Mouse (Mus musculus): ENCODE data around the gene Srgap3.
A peak's percentile ranks its signal among the peaks of the same experiment; 100 is the strongest.

Gene Srgap3

DNA sequence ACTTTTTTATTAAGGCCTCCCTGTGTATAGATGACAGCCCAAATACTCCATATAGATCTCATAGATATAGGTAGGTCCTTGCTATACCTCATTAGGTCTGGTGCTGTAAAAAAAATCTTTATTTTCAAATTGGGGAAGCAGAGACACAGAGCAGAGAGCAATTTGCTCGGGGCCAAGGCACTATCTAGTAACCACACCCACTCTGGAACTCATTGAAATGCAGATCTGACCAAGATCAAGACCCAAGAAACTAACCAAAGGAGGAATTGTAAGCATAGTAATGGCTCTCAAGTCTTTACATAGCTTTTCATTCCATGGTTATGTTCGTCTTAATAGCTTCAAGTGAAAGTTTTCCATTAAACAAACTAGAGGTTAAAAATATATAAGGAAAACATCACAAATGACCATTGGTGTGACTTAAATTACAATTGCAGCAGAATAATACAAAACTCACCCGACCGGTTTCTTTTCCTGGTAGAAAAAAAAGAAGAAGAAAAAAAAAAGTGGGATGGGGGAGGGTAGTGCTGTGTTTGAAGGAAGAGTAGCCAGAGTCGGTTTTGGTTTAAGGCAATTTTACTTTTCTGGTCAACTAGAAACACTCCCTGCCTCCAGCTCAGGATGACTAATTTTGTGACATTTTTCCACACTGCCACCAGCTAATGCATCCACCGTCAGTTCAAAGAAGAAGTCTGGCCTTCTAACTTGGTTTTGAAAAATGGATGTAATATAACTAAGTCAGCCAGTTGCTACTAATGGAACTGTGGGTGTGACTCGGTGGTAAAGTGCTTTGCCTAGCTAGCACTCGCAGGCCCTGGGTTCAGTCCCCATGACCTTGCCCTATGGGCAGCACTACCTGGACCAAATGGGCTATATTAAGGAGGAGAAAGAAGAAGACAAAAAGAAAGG is 3.4 kb upstream of the Srgap3 start:
- no peak for DNase-seq (ENCODE audit: low read depth)

DNA sequence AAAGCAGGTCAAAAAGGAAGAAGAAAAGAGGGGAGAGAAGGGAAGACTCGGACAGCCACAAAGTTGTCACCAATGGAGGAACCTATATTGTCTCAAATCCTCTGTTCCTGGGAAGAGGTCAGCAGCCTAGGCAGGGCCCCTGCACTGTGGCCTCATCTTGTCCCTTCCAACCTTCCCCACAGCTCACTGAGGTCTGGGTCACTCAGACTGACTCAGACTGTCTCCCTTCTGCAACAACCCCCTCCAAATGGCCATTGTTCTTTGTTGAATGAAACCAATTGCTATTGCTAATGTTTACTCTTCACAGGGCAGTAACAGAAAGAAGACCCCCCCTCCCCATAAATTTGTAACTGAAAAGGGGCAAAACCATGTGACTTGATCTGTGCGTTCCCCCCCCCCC is 2.2 kb upstream of the Srgap3 start:
- DNase-seq (ENCODE audit: low read depth): no peak

- peak; percentile 9 for DNase-seq (ENCODE audit: low read depth)
These were observed 1.4 kb upstream of the Srgap3 start for GRCm38 (mm10) chr6:112948416-112948815.

- DNase-seq (ENCODE audit: low read depth): no peak
These were observed 850 bp downstream of the Srgap3 start for GRCm38 (mm10) chr6:112946021-112946811.

DNA sequence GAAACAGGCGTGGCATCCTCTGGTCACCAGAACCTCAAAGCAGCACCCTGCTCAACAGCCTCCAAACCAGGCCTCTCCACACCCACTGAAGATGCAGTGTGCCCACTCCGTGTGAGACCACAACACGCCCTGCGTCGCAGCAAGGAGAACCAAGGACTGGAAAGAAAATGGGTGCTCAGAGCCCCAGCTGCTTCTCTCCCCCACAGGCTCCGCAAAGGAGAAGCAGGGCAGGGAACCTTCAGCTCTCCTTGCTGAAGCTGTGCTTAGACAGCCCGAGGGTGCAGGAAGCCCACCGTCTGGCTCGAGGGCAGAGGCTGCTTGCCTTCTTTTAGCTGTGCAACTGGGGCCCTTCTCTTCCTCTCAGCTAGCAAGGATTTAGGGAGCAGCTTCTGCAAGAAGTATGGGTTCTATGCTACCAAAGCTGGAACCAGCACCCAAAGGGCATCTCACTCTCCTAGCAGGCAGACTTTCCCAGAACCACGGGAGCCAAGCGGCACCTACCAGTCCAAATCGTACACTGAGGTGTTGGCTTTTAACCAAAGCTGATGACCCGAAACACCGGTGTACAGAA is 1.8 kb downstream of the Srgap3 start:
- DNase-seq (ENCODE audit: low read depth): no peak

DNA sequence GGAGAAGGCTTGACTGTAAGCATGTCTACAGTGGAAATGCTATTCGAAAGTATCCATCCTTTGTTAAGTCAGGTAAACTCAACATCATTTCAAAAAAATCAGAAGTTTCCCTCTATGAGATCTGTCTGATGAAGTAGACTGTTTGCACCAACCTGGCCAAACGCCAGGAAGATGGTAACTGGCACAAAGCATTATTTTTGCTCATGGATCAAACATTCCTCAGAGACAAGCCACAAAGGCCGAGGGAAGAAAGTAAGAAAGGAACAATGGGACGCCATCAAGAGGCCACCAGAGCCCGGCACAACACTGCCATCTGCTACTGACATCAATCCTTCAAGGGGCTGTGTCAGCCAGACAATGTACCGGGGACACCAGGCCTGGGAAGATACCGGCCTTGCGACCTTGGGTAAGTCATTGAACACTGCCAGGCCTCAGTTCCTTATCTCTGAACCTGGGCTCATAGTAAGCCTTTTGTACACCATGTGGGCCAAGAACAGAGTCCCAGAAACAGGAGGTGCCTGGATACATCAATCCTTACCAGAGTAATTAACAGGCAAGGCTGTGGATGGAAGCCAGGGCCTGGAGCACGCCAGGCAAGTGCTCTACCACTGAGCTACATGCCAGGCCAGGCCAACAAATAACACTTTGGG is 3.3 kb downstream of the Srgap3 start:
- no peak for DNase-seq (ENCODE audit: low read depth)

- no peak for DNase-seq (ENCODE audit: low read depth)
These were observed 7.8 kb downstream of the Srgap3 start for GRCm38 (mm10) chr6:112939281-112939680.

GRCm38 (mm10) chr6:112937791-112938190 is 9.3 kb downstream of the Srgap3 start:
- no peak for DNase-seq (ENCODE audit: low read depth)

DNA sequence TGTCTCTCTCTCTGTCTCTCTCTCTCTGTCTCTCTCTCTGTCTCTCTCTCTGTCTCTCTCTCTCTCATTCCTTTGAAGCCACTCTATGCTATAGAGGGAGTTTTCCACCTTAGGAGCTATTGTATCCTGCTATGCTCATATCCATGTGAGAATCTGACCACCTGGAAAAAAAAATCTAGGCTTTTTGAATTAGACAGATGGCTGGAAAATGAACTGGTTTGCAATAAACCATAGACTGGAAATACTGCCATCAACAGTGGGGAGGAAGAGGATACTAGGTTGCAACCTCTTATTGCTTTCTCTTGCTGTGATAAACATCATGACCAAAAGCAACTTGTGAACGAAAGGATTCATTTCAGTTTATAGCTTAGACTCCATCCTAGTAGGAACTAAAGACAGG is 12.6 kb downstream of the Srgap3 start:
- no peak for DNase-seq (ENCODE audit: low read depth)

GRCm38 (mm10) chr6:112932611-112933010 is 14.5 kb downstream of the Srgap3 start:
- DNase-seq (ENCODE audit: low read depth): no peak

DNA sequence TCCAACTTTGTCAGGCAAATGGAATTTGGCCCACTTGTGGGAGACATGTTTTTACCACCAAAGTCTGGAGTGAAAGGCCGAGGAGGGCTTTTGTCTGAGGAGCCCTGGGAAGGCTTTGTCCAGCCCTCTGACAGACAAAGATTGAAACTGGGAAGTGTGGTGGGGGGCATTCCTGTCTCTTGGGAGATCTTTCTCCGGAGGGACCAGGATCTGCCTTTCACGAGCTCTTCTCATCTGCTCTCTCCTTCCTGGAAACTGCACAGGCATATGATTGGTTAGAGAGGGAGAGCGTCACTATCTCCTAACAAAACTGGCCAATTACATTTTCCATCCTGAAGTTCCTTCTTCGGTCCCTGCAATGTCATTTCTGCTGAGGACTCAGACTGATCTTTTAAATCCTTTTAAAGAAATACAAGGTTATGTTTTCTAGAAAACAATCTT is 17.0 kb downstream of the Srgap3 start:
- DNase-seq (ENCODE audit: low read depth): no peak

DNA sequence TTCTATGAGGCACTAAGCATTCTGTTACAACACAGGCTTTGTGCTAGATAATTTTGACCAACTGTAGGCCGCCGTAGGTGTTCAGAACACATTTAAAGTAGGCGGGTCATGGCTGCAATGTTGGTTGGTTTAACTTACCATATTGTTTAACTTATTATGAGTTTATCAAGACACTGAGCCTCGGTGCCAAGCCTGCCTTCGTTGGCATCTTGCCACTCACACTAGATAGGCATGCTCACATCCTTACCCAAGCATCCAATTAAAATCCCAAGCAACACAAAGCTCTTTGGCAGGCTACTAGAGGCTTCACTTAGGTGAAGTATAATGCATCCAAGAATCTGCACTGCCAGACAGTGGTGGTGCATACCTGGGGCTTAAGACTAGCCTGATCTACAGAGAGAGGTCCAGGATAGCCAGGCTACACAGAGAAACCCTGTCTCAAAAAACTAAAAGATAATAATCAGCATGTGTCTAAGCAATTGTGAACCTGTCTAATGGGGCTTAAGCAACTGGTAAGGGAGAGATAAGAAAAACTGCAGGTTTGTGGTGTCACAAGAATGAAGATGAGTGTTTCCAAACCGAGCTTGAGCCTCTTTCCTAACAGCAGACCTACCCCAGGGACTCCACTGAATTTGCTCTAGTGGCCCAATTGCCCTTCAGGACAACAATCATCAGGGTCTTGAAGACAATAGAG is 17.6 kb downstream of the Srgap3 start:
- no peak for DNase-seq (ENCODE audit: low read depth)

GRCm38 (mm10) chr6:112928841-112929240 is 18.2 kb downstream of the Srgap3 start:
- peak; percentile 23 for DNase-seq (ENCODE audit: low read depth)

GRCm38 (mm10) chr6:112927341-112927740 is 19.7 kb downstream of the Srgap3 start:
- DNase-seq (ENCODE audit: low read depth): no peak

GRCm38 (mm10) chr6:112926011-112926410 is 21.1 kb downstream of the Srgap3 start:
- no peak for DNase-seq (ENCODE audit: low read depth)

GRCm38 (mm10) chr6:112925234-112925975 is 21.7 kb downstream of the Srgap3 start:
- DNase-seq (ENCODE audit: low read depth): peak; percentile 10

DNA sequence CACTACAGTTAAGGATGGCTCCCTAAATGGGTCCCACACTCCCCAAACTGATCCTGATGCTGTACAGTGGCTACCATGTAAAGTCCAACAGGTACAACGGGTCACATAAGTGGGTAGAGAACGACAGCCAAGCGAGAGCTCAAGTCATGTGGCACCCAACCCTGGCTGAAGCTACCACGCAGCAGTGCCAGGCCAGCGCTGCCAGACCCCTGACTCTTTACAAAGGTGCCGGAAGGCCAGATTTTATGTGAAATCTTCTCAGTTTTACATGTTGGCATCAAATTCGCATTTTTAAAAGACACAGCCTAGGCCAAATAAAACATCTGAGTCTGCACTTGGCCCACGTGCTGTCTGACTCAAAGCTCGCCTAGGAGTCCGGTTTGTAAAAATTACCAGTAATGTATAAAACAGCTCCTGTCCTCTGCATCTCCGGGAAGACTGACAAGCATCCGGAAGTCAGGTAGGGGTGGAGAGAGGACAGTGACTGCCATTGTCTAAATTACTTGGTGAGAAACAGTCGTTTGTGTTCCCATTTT is 22.4 kb downstream of the Srgap3 start:
- DNase-seq (ENCODE audit: low read depth): no peak

DNA sequence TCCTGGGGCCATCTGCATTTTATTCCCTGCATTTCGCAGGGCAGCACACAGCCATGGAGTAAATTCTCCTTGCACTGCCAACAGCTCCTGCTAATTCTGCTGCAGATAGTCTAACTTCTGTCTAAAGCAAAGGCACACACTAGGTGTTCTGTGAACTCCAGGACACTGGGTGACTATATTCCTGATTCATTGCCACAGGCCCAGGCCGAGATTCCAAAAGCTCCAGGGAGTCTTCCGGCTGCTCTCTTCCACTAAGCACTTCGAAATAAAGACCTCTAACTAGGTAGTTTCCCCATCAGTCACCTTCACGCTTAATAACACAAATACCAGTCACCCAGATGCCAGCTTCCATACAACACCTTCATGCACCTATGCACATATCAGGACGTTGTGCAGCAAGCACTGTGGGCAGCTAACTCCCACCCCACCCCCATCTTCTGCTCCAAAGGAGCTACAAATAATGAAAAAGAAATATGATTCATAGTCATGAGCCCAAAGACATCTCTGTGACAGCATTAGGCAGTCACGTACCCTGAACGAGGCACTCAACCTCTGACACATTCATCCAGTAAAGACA is 26.4 kb downstream of the Srgap3 start:
- DNase-seq (ENCODE audit: low read depth): no peak

GRCm38 (mm10) chr6:112917717-112918116 is 29.3 kb downstream of the Srgap3 start:
- DNase-seq (ENCODE audit: low read depth): no peak

DNA sequence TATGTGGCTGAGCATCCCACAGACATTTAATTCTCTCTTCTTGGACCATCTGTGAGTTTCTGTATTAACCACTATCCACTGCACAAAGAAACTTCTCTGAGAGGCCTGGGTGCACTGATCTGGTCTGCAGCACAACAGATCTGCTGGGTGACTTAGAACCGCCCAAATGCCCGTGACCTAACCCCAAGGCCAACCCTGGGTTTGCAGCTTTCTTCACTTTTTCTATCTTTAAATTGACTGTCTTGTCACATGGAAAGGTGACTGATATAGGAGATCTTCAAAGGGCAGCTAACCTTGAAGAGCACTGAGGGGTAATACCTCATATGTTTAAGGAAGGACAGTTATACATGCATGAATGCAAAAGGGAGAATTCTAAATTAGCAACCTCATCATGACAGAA is 30.8 kb downstream of the Srgap3 start:
- DNase-seq (ENCODE audit: low read depth): no peak
